Mouse (Mus musculus) adrenal gland, postnatal 25 days (tissue): ENCODE results near the gene Errfi1. TPM values are rescaled to one million over a fixed set of nuclear protein-coding genes. Genes with fewer than 3 reads are reported as not detected.

Experiments
- DNase-seq: peaks from one replicate; pipeline ENCODE4 v3.0.0; 2021; ENCODE audit warnings: mixed read lengths
- long read RNA-seq: library from polyadenylated mRNA; stranded (forward); transcript quantifications from one replicate; pipeline ENCODE4 v2.0.0, GENCODE M21; 2021
- total RNA-seq: library from RNA; stranded (reverse); gene quantifications from 2 replicates; pipeline ENCODE4 v1.2.3, GENCODE M21; 2021

Errfi1 gene
- total RNA-seq, result 23.4 and 32.5 TPM in 2 replicates
- long read RNA-seq, transcript Errfi1-201 (4 exons, 3,043 nt), result major isoform, 326 of 436 reads
- long read RNA-seq, partial matches to known transcripts, result 76 of 436 reads
- long read RNA-seq, other reads (novel, unspliced or antisense), result 30 of 436 reads

GRCm38 (mm10) chr4:150853680-150854461, at the start of gene Errfi1:
TSS of gene Errfi1 (plus strand) at chr4:150853919.
- no peak for DNase-seq

- DNase-seq, result no peak
These were observed 49.5 kb upstream of the Errfi1 start for GRCm38 (mm10) chr4:150804204-150804603.

DNA sequence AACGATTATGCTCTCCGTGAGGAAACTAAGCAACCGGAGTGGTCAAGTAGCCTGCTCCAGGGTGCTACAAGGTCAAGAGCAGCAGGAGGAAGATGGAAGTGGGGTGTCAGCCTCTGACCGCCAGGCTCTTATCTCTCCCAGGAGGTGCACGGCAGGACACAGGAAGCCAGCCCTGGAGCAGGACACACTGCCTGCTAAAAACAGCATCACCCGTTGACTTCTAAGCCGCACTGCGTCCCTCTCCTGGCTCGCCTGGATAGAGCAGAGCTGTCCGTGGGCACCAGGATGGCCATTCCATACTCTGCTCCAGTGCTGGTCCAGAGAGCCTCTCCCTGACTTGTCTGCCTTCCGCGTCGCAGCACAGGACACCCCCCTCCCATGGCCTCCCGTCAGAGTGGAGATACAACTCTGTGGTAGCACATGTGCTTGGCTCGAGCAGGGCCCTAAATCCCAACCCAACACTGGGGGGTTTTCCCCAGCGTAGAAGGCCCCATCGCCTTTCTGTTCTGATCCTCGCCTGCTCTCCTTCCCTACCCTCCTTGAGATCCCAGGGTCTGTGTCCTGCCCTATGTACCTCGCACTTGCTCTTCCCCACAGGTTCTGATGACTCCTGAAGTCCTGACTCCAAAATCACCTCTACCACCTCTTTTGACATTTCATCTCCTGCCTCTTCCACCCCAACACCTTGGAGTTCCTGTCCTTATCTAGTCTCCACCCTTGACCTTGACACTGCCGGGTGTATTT, 45.8 kb upstream of the Errfi1 start:
- DNase-seq, result no peak

DNA sequence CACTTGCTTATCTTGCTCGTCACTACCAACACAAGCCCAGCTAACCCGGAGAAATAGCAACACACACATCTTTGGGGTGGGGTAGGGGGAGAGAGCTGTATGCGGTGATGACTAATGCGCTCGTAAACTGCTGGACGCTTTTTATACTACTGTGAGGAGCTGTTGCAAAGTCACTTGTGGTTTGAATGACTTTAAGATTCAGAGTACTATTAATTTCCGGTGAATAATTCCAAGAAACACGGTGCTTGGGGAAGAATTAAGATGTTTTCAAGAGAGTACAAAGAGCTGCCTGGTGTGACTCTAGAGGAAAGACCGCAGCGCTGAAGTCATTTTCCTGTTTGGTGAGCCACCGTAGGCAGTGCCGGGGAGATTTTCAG, 45.3 kb upstream of the Errfi1 start:
- DNase-seq, result peak; percentile 16

DNA sequence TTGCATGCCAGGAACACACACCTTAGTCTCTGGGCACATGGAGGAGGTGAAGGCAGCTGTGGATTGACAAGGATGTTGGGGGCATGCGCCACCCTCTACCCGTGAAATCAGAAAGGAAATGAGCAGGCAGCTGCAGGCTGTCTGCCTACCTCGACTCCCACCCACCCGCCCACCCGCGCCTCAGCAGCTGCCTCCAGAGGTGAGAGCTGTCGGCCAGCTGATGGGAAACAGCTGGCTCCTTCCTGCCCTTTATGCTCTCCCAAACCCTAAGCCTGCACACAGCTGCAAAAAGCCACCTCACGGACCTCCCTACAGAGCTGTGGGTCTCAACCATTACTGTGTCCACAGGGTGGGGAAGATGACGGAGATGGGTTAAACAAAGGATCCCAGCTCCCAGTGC, 44.4 kb upstream of the Errfi1 start:
- DNase-seq, result no peak

DNA sequence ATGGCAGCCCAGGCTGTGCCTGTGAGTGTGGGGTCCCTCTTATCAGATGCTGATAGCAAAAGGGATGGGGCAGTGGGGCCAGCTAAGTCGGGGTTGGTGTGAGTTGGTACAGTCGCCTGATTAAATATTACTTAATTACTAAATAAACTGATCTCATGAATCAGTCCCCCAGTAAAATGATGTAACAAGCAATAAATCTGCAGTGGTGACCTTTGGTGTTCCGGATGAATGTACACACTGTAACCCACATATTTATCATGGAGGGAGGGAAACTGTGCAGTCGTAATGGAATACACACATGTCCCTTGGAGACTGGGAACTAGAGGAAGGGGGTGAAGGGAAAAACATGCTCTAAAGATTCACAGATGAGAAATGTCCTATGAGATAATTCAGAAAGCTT, 38.6 kb upstream of the Errfi1 start:
- DNase-seq, result no peak

GRCm38 (mm10) chr4:150816414-150816951, 37.2 kb upstream of the Errfi1 start:
- DNase-seq, result no peak

DNA sequence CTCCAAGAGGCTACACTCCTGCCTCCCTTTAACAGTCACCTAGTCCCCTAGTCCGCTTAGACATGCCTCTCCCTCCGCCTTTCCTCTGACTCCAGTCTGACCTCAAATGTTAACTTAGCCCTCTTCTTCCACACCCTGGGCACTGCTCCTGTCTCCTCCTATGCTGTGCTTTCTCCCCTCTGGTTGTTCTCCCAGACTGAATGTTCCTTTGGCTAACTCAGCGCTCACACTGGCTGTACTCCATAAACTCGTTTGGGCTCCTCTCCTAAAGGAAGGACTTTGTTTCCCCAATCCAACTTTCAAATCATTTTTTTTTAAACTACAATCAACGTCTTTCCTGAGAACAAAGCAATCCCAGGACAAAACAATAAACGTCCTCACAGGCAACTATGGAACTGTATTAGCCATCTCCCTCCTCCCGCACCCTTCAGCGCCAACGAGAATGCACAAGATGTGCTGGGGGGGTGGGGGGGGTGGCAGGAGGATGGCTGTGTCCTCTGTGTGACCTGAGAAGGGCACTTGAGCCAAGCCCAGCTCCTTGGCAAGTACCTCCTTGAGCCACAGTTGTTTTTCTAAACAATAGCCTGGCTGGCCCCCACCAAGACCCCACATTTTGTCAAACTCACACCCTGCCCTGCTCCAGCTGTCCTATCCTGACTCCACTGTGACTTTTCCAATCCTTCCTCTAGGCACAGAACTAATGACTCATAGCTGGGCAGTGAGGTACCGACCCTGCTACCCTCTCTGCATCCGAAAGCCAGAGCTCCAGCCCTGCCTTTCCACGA, 34.4 kb upstream of the Errfi1 start:
- peak; percentile 13 for DNase-seq

- DNase-seq, result no peak
These were observed 32.3 kb upstream of the Errfi1 start for GRCm38 (mm10) chr4:150821381-150821780.

DNA sequence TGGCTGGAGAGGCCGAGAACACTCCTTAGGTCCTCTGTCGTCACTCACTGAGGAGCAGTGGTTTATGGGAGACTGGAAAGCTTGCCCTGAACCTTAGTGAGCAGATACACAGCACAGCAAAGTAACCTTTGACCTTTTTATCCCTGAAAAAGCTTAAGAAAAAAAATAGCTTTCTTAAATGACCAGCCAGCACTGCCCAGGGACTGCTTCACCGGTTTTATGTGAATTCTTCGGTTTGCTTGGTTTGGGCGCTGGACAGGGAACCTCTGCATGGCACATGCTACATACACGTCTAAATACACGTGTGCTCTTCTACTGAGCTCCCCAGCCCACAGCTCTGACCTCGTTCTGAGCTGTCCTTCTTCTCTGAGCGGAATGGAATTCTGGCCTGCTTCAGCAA, 31.1 kb upstream of the Errfi1 start:
- no peak for DNase-seq

DNA sequence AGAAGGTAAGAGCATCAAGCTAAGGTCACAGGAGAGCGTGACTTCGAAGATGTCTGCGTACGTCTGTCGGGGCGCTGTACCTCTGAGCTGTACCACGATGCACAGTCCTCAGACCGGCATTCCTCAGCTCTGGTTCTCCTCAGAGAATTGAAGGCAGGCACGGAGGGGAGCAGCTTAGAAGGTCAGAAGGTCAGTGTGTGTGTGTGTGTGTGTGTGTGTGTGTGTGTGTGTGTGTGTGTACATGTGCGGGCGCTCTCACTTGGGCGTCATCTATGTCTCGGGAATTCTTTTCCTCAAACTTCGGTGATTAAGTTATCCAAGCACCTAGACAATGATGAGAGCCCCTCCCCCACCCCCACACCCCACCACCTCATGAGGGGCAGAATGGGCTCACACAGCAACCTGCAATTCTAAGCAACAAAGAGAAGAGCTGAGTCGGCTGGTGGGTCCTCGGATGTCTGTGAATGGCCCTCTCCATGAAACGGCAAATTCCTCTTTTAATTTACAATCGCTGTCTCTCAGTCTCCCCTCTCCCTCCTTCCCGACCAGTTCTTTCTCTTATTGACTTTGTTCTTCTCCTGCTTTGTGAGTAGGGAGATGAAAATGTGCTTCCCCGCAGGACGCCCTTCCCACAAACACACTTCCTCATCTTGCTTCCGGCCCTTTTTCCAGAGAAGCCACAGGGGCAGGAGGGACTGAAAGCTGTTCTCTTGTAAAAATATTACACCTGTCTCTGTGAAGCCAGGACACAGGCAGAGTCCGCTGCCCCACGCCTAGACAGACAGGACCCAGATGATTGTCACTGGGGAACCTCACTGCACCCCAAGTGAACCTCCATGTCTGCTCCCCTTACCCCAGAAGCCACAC, 29.9 kb upstream of the Errfi1 start:
- DNase-seq, result no peak

- no peak for DNase-seq
These were observed 28.8 kb upstream of the Errfi1 start for GRCm38 (mm10) chr4:150824877-150825276.

- no peak for DNase-seq
These were observed 28.2 kb upstream of the Errfi1 start for GRCm38 (mm10) chr4:150825531-150825930.

GRCm38 (mm10) chr4:150831321-150831720, 22.4 kb upstream of the Errfi1 start:
- no peak for DNase-seq

- no peak for DNase-seq
These were observed 21.8 kb upstream of the Errfi1 start for GRCm38 (mm10) chr4:150831941-150832340.

- no peak for DNase-seq
These were observed 18.6 kb upstream of the Errfi1 start for GRCm38 (mm10) chr4:150835163-150835562.

GRCm38 (mm10) chr4:150836258-150836657, 17.5 kb upstream of the Errfi1 start:
- DNase-seq, result no peak

- DNase-seq, result no peak
These were observed 16.8 kb upstream of the Errfi1 start for GRCm38 (mm10) chr4:150836961-150837360.

GRCm38 (mm10) chr4:150837458-150837857, 16.3 kb upstream of the Errfi1 start:
- peak; percentile 82 for DNase-seq

GRCm38 (mm10) chr4:150842045-150842444, 11.7 kb upstream of the Errfi1 start:
- no peak for DNase-seq

DNA sequence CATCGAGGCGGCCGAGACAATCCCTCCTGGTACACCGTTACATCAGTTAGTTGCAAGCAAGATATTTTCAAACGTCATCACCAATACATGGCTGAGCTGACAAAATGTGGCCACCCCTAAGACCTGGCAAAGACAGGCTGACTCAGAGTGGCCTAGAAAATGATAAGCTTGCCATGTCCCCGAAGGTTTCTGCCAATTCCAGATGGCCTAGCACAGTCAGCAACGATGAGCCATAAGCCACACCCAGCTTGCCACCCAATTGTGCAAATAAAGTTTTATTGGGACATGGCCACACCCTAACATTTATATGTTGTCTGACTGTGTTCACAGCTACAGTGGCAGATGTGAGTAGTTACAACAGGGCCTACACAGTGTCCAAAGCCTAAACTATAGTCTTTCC, 10.5 kb upstream of the Errfi1 start:
- DNase-seq, result no peak
